Mouse (Mus musculus) gastrocnemius, adult 18-20 months (tissue): ENCODE data around the gene Tdp2. TPM values are rescaled to one million over a fixed set of nuclear protein-coding genes. Genes with fewer than 3 reads are reported as not detected.
A peak's percentile ranks its signal among the peaks of the same experiment; 100 is the strongest.
"Not testable (repeated sequence)": the region's sequence is repeated elsewhere in the genome, so short reads cannot be mapped to it uniquely, and the experiment has no call there.

Experiments
- DNase-seq: peaks from one replicate; pipeline ENCODE4 v3.0.0; 2021; ENCODE audit warnings: low spot score
- total RNA-seq, 2 experiments: library from RNA; stranded (reverse); gene quantifications; 2 replicates each; pipeline ENCODE4 v1.2.3; 2021

Gene Tdp2
- total RNA-seq, 2 experiments from 2014 or later, result 7.7 to 8.2 TPM

- no peak for DNase-seq
Measured at GRCm38 (mm10) chr13:24822663-24823343, 8.7 kb upstream of the Tdp2 start.

GRCm38 (mm10) chr13:24824647-24825046 is 6.8 kb upstream of the Tdp2 start:
- DNase-seq, result peak; percentile 16

GRCm38 (mm10) chr13:24825587-24825986 is 5.9 kb upstream of the Tdp2 start:
- DNase-seq, result no peak

- no peak for DNase-seq
Measured at GRCm38 (mm10) chr13:24826116-24826515, 5.4 kb upstream of the Tdp2 start.

- no peak for DNase-seq
Measured at GRCm38 (mm10) chr13:24830756-24831352, 625 bp upstream of the Tdp2 start.

GRCm38 (mm10) chr13:24832131-24832810 is 792 bp downstream of the Tdp2 start:
- no peak for DNase-seq

GRCm38 (mm10) chr13:24832811-24833155 is 1.3 kb downstream of the Tdp2 start:
- no peak for DNase-seq

GRCm38 (mm10) chr13:24837765-24838164 is 6.3 kb downstream of the Tdp2 start:
- DNase-seq, result not testable (repeated sequence)

- no peak for DNase-seq
Measured at GRCm38 (mm10) chr13:24839831-24840230, 8.4 kb downstream of the Tdp2 start.

GRCm38 (mm10) chr13:24841702-24842101 is 10.2 kb downstream of the Tdp2 start:
- DNase-seq, result no peak

- no peak for DNase-seq
Measured at GRCm38 (mm10) chr13:24844983-24845955, 13.8 kb downstream of the Tdp2 start, which contains the start of gene D130043K22Rik. D130043K22Rik (plus strand) TSS chr13:24845135.

- no peak for DNase-seq
Measured at GRCm38 (mm10) chr13:24849318-24849717, 17.8 kb downstream of the Tdp2 start.

GRCm38 (mm10) chr13:24851989-24852388 is 20.5 kb downstream of the Tdp2 start:
- no peak for DNase-seq

GRCm38 (mm10) chr13:24852570-24852969 is 21.1 kb downstream of the Tdp2 start:
- no peak for DNase-seq

GRCm38 (mm10) chr13:24859115-24859514 is 27.6 kb downstream of the Tdp2 start:
- DNase-seq, result no peak

- DNase-seq, result no peak
Measured at GRCm38 (mm10) chr13:24861084-24861483, 29.6 kb downstream of the Tdp2 start.

GRCm38 (mm10) chr13:24862021-24862420 is 30.5 kb downstream of the Tdp2 start:
- no peak for DNase-seq

- DNase-seq, result peak; percentile 25
Measured at GRCm38 (mm10) chr13:24862520-24862919, 31.0 kb downstream of the Tdp2 start.

GRCm38 (mm10) chr13:24866430-24867402 is 35.2 kb downstream of the Tdp2 start:
- DNase-seq, result no peak

GRCm38 (mm10) chr13:24867789-24868188 is 36.3 kb downstream of the Tdp2 start:
- DNase-seq, result no peak
